Mouse (Mus musculus) lung, embryonic 14.5 days (tissue): ENCODE data around the gene Cpsf4. TPM values are rescaled to one million over a fixed set of nuclear protein-coding genes. Genes with fewer than 3 reads are reported as not detected.
"Not testable (repeated sequence)": the region's sequence is repeated elsewhere in the genome, so short reads cannot be mapped to it uniquely, and the experiment has no call there.

ENCODE experiments used
- ATAC-seq: fragments of 200-750 bp; cut with Nextera tagmentation; 2 replicates; pipeline ENCODE4 v1.8.0; 2017; ENCODE audit warnings: mild to moderate bottlenecking, moderate TSS enrichment, moderate library complexity; ENCODE audit not compliant: insufficient read depth
- DNase-seq: peaks from one replicate; pipeline ENCODE4 v3.0.0-alpha.2; 2015
- H3K27ac ChIP-seq: fragments of 300-500 bp; sonication (generic); 2 replicates; pipeline ENCODE4 v1.5.1; 2014; ENCODE audit warnings: low read depth, mild to moderate bottlenecking, moderate library complexity
- H3K27me3 ChIP-seq: fragments of 300-500 bp; sonication (generic); 2 replicates; pipeline ENCODE4 v1.6.1; 2014; ENCODE audit warnings: low read length, control low read depth; ENCODE audit not compliant: insufficient read depth
- H3K36me3 ChIP-seq: fragments of 300-500 bp; sonication (generic); 2 replicates; pipeline ENCODE4 v1.6.1; 2014; ENCODE audit warnings: control low read depth; ENCODE audit not compliant: insufficient read depth
- H3K4me1 ChIP-seq: fragments of 300-500 bp; sonication (generic); 2 replicates; pipeline ENCODE4 v1.6.1; 2014; ENCODE audit warnings: antibody characterized with exemption, control low read depth; ENCODE audit not compliant: insufficient read depth
- H3K4me2 ChIP-seq: fragments of 300-500 bp; sonication (generic); 2 replicates; pipeline ENCODE4 v1.6.1; 2014; ENCODE audit warnings: mild to moderate bottlenecking
- H3K4me3 ChIP-seq: fragments of 300-500 bp; sonication (generic); 2 replicates; pipeline ENCODE4 v1.5.1; 2014; ENCODE audit warnings: low read depth, low read length
- H3K9ac ChIP-seq: fragments of 300-500 bp; sonication (generic); 2 replicates; pipeline ENCODE4 v1.6.1; 2014
- H3K9me3 ChIP-seq: fragments of 300-500 bp; sonication (generic); 2 replicates; pipeline ENCODE4 v1.6.1; 2016; ENCODE audit warnings: low read depth, low read length, control low read depth
- CTCF ChIP-seq: IDR thresholded peaks from 2 replicates; pipeline ENCODE4 v1.5.1; 2016; ENCODE audit warnings: antibody characterized with exemption, low read depth
- WGBS: fragments of 180-500 bp; shearing (Covaris S2); extraction: QIAGEN DNeasy Blood & Tissue Kit; methylation state at CpG from one replicate; pipeline ENCODE4 v1.1.7; 2014; 5-methylcytosine and 5-hydroxymethylcytosine counted together
- polyA plus RNA-seq: library from polyadenylated mRNA; unstranded; fragments of >200 nt; fragmentation: Nextera tagmentation; extraction: Ambion mirVana; gene quantifications from 2 replicates; pipeline ENCODE4 v1.2.1, GENCODE M21; 2014

The Cpsf4 gene
- polyA plus RNA-seq, 1 experiment from 2014 or later = 42.3 TPM

GRCm38 (mm10) chr5:145201321-145201991 is 34.4 kb downstream of the Cpsf4 start, which contains the start of gene Zkscan14:
Gene Zkscan14, minus strand, starts transcription at chr5:145201868.
- Histone ChIP-seq H3K36me3 (0 out of 2 replicates have a peak, but pooled peaks cover 6% of the 10 kb centered on the region), H3K4me2 (peak within 1 kb of the TSS; percentile 92), H3K27me3 (no peaks in the 10 kb centered on the region), H3K4me1 (no peaks in the 10 kb centered on the region; the same call in 1 of the 2 replicates), H3K27ac (peak within 1 kb of the TSS; percentile 32; the same call in 1 of the 2 replicates), H3K4me3 (peak within 1 kb of the TSS; percentile 74), H3K9ac (peak within 1 kb of the TSS; percentile 79), H3K9me3 (no peaks in the 10 kb centered on the region)
- WGBS = 1% methylated on average over 37 of the region's 37 CpGs
- no peak for TF ChIP-seq CTCF
- DNase-seq (peak; percentile 95), ATAC-seq (peak; percentile 23; the same call in 1 of the 2 replicates)

- Histone ChIP-seq H3K9me3 (no peaks in the 10 kb centered on the region), H3K36me3 (peaks cover 9% of the 10 kb centered on the region), H3K4me2 (no peak overlapping the region), H3K4me1 (no peaks in the 10 kb centered on the region; the same call in 1 of the 2 replicates), H3K27me3 (no peaks in the 10 kb centered on the region), H3K9ac (no peak overlapping the region), H3K27ac (no peak overlapping the region), H3K4me3 (no peak overlapping the region)
- 44% methylated on average over 3 of the region's 3 CpGs for WGBS
- DNase-seq (no peak), ATAC-seq (no peak)
- no peak for TF ChIP-seq CTCF
These were observed 35.4 kb downstream of the Cpsf4 start for GRCm38 (mm10) chr5:145202446-145202845.

GRCm38 (mm10) chr5:145203936-145204691 is 37.1 kb downstream of the Cpsf4 start, which contains the start of gene Zkscan5:
Gene Zkscan5, plus strand, starts transcription at chr5:145204562.
- no peaks in the 10 kb centered on the region; the same call in 1 of the 2 replicates for H3K4me1 ChIP-seq
- TF ChIP-seq CTCF = peak; percentile 31; the same call in 1 of the 2 replicates
- peak within 1 kb of the TSS; percentile 62 for H3K9ac ChIP-seq
- H3K27ac ChIP-seq = peak within 1 kb of the TSS; percentile 92
- peak within 1 kb of the TSS; percentile 57 for H3K4me3 ChIP-seq
- DNase-seq (peak; percentile 99), ATAC-seq (peak; percentile 97)
- H3K9me3 ChIP-seq = no peaks in the 10 kb centered on the region
- peaks cover 8% of the 10 kb centered on the region for H3K36me3 ChIP-seq
- H3K27me3 ChIP-seq = no peaks in the 10 kb centered on the region
- peak within 1 kb of the TSS; percentile 74 for H3K4me2 ChIP-seq
- under 1% methylated on average over 22 of the region's 22 CpGs for whole genome bisulfite sequencing

- Histone ChIP-seq H3K9ac (peak overlapping the region; percentile 62), H3K4me2 (peak overlapping the region; percentile 74), H3K27me3 (no peaks in the 10 kb centered on the region), H3K27ac (no peak overlapping the region), H3K4me3 (peak overlapping the region; percentile 57), H3K36me3 (peaks cover 12% of the 10 kb centered on the region), H3K9me3 (no peaks in the 10 kb centered on the region), H3K4me1 (no peaks in the 10 kb centered on the region; the same call in 1 of the 2 replicates)
- no peak for TF ChIP-seq CTCF
- 11% methylated on average over 9 of the region's 9 CpGs for WGBS
- DNase-seq (peak; percentile 27), ATAC-seq (no peak)
These were observed 38.0 kb downstream of the Cpsf4 start for GRCm38 (mm10) chr5:145205041-145205440.

- H3K9ac ChIP-seq = no peak overlapping the region
- H3K4me1 ChIP-seq = no peaks in the 10 kb centered on the region; the same call in 1 of the 2 replicates
- H3K27ac ChIP-seq = no peak overlapping the region
- H3K4me2 ChIP-seq = no peak overlapping the region
- TF ChIP-seq CTCF = no peak
- no peak for ATAC-seq
- WGBS = 95% methylated on average over 6 of the region's 6 CpGs
- H3K27me3 ChIP-seq = no peaks in the 10 kb centered on the region
- H3K4me3 ChIP-seq = no peak overlapping the region
- no peaks in the 10 kb centered on the region for H3K9me3 ChIP-seq
- peaks cover 33% of the 10 kb centered on the region for H3K36me3 ChIP-seq
- no peak for DNase-seq
These were observed 40.4 kb downstream of the Cpsf4 start for GRCm38 (mm10) chr5:145207385-145207784.

- Histone ChIP-seq H3K27me3 (no peaks in the 10 kb centered on the region), H3K4me2 (no peak overlapping the region), H3K9me3 (no peaks in the 10 kb centered on the region), H3K4me1 (no peaks in the 10 kb centered on the region; the same call in 1 of the 2 replicates), H3K4me3 (no peak overlapping the region), H3K36me3 (peaks cover 39% of the 10 kb centered on the region), H3K27ac (no peak overlapping the region), H3K9ac (no peak overlapping the region)
- ATAC-seq = no peak
- DNase-seq = no peak
- TF ChIP-seq CTCF = no peak
- 85% methylated on average over 5 of the region's 6 CpGs for WGBS
These were observed 40.9 kb downstream of the Cpsf4 start for GRCm38 (mm10) chr5:145207954-145208353.

GRCm38 (mm10) chr5:145208391-145208790 is 41.4 kb downstream of the Cpsf4 start:
- not testable (repeated sequence) for DNase-seq
- peaks cover 43% of the 10 kb centered on the region for H3K36me3 ChIP-seq

More at GRCm38 (mm10) chr5:145208391-145208790, 41.4 kb downstream of the Cpsf4 start:
- H3K9ac ChIP-seq, H3K4me1 ChIP-seq, H3K27ac ChIP-seq, H3K4me3 ChIP-seq, H3K4me2 ChIP-seq, ATAC-seq, H3K9me3 ChIP-seq, H3K27me3 ChIP-seq: not testable (repeated sequence)
- 47% methylated on average over 11 of the region's 11 CpGs for WGBS
